Mouse (Mus musculus) left cerebral cortex, postnatal 4 days (tissue): ENCODE measurements around the gene Ctag2. TPM values are rescaled to one million over a fixed set of nuclear protein-coding genes. Genes with fewer than 3 reads are reported as not detected.

ENCODE experiments used
- DNase-seq: peaks from one replicate; pipeline ENCODE4 v3.0.0-alpha.2; 2022
- intact Hi-C: fragments of 180-260 bp; cut with DNase I; formaldehyde crosslinking; loops from one replicate; pipeline ENCODE4 v1.15.1; 2025
- total RNA-seq, 2 experiments: library from RNA; stranded (reverse); gene quantifications; 2 replicates each; pipeline ENCODE4 v1.2.3; 2021

Ctag2 gene
- not detected for total RNA-seq

DNA sequence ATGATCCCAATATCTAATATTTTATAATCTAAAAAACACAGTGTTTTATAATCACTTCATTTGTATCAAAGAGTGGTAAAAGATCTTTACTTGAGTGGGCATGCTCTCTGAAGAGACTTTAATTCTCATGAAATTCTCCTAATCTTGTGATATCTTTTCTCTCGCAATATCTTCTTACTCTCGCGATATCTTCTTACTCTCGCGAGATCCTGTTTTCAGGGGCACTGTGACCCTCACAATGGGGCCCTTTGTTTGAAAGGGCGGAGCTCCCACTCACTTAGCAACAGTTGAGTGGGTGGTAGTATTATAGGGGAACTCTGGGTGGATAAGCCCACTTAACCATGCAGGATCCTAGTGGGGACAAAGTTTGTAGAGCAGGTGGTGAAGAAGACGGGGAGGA lies at the start of gene Ctag2:
TSS of gene Ctag2 (plus strand) at position 301 of the 400 bp plus-strand sequence.
- no peak for DNase-seq
- intact Hi-C loops: no loop called here
